Mouse (Mus musculus): Measurements from ENCODE around the gene Med17.

Gene Med17

DNA sequence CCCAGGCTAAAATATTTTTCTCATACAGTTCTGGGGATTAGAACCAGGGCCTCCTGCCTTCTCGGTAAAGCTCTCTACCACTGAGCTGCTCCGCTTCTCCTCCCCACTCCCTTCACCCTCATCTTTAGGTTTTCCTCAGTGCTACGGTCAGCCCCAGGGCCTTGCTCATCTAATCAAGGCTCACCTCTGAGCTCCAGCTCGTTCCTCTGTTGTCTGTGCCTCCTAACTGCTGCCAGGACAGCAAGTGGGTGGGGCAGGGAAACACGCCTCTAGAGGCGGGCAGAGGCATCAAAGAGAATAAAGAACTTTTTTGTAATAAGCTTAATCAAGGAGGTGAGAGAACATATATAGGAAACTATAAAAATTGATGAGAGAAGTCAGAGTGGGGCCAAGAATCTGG, 8.1 kb upstream of the Med17 start:
- no peak for DNase-seq

DNA sequence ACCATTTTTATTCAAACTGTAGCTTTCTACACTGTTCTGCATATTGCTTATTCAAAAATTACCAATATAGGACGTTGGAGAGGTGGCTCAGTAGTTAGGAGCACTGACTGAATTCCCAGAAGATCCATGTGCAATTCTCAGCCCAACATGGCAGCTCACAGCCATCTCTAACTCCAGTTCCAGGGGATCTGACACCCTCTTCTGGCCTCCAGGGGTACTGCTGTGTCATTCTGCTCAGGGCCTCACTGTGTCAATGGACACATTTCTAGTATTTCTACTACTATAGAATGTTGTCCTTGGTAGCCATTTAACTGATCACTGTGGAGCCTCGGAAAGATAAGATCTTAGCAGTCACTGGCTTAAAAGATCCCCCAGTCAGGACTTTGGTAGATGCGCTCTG, 5.7 kb upstream of the Med17 start:
- no peak for DNase-seq

DNA sequence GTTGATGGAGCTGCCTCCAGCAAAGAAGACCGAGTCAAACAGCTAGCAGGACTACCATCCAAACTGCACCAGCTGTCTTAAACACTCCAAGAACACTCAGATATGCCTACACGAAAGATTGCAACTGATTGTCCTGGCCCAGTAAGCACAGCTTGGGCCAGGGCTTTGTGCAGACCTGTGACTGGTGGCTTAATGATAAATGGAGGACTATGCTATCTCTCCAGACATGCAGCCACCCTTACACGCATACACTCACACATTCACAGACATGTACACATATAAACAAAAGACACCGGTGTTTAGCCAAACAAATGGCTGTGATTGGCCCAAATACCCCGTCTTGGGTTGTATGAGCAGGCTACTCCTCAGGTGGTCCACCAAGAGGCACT, 754 bp upstream of the Med17 start:
- no peak for DNase-seq

DNA sequence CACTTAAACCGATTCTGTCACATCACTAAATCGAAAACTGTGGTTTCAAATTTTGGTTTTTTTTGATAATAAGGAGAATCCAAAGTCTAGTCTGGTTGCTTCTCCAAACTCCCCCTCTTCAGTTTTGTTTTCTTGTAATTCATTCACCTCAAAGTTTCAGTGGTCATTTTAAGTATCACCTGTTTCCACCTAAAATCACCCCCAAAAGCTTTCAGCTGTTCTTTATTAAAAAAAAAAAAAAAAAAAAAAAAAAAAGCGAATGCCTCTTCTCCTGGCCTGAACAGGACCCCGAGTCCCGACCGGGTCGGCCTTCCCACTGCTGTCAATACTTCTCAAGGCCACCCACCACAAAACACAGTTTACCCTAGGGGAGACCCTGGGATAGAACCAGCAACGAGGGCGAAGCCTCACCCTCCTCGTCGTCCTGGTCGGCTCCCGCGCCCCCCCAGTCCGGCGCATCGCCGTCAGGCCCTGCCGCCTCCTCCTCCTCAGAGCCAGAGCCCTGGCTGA, 537 bp downstream of the Med17 start:
- no peak for DNase-seq

DNA sequence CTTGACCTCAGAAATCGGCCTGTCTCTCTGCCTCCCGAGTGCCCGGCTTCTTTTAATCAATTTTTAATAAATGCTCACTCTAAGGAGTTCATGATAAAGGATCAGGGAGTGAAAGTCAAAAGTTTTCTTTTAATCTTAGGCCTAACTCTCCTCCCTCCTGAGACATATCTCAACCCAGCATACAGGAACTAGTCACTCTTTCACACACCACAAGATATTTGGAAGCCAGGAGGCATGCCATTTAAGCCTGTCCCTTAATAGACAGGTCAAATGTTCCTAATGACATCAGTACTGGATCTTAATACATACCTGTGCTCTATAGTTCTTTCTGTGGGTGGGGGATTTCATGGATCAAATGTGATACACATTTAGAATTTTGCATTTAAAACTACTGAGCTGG, 1.4 kb downstream of the Med17 start:
- DNase-seq: no peak

DNA sequence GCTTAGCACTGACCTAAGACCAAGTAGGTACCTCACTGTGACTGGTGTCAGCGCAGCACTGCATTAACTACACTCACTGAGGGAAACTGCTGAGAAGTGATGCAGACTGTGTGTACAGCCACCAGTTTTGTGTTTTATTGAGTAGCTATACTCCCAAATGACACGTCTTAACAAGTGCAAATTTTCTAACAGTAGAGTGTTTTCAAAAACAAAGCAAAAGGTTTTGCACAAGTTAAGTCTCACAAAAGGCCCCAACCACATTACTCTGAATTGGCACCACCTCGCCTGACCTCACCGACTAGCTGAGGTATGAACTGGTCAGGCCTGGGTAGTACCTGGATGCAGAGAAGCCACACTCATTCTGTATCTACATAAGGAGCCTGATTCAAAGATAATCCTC, 2.9 kb downstream of the Med17 start:
- DNase-seq: no peak

DNA sequence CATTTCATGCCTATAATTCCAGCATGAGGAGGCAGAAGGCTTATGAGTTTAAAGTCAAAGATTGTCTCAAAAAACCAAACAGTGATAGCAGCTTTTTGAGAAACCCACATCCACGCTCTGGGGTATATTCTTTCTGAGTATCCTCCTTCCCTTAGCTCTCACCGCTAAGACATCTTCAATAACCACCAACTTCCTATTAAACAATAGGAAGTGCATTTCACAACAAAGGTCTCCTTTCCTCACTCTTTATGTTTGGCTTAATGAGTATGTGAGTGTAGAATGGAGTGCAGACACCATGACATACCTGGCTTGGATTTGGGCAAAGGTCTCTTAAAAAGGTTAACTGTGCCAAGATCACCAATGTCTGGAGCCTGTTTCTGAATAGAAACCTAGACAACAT, 5.8 kb downstream of the Med17 start:
- DNase-seq: no peak

DNA sequence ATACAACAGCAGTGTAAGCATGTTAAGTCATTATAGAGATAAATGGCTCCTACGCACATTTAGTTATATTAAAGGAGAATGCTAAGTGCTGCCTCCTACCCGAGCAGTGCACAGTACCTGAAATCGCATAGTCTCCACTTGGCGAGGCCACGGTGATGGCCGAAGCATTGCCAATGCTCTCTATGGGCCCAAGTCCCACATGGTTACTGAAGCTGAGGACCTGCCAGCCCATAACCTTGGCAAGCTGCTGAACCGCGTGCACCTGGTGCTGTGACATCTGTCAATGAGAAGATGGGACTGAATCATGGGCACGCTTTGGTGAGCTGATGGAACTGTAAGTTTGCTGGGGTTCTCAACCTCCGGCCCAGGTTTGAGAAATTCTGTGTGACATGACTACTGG, 16.2 kb downstream of the Med17 start:
- DNase-seq: peak; percentile 64

DNA sequence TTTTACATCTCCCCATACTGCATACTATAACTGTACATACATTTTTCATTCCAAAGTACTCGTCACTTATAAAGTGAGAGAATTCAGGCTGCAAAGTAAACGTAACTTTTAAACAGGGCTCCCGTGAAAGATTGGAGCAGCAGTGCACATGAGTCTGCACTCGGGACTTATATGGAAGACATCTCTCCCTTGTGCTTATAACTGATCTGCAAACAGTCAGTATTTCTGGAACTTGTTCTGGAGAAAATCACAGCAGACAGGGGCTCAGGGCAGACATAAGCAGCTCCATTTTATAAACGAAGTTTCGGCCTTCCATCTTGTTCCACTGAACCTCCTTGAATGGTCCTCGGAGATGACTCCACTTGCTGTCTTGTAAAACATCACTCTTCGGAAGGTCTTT, 17.8 kb downstream of the Med17 start:
- no peak for DNase-seq

DNA sequence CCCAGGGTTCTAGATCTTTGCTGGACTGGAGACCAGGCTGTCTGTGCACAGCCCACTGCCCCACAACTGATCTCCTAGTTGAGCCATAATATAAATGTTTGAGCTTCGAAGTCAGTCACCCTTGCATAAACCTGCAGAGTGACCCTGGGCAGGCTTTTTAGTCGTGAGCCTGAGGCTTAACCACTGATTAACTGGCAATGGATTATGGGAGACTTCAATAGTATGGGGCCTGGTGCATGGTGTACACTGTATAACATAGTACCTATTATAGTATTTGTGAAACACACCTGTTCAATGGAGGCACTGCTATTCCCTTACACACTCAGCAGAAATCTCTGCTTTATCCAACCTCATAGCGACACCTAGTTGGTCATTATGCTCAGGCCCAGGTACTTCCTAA, 23.5 kb downstream of the Med17 start:
- no peak for DNase-seq

DNA sequence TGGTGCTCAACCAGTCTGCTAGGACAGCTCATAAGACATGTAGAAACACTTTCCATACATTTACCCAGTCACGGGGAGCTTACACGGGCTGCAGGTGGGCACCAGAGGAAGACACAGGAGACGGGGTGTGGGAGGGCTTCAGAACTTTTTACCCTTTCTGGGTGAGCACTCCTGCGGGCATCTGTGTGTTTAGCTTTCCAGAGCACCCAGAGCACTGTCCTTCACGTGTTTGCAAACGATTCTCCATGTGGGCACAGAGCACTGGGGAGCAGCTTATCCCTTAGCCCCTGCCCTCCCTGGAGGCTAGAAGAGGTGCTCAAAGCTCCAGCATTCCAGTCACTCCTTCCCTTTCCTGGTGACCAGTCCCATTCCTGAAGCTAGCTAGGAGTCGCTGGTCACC, 25.2 kb downstream of the Med17 start:
- DNase-seq: no peak

DNA sequence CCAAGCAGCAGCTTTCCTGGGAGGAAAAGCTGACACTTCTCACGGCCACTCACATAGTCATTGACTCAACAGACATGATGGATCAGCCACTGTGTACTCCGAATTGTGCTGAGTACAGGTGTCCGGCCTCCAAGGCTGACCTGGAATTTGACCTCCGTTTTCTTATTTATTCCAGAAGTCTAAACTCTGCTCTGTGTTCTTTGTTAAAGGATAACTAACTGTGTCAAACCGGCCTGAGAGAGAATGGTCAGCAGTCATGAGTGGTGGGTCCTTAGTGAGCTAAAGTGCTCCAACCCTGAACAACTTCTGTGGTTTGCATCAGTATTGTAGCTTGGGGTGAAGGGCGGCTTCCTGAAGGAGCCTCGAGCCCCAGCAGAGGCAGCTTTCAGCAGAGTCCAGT, 27.5 kb downstream of the Med17 start:
- DNase-seq: no peak

DNA sequence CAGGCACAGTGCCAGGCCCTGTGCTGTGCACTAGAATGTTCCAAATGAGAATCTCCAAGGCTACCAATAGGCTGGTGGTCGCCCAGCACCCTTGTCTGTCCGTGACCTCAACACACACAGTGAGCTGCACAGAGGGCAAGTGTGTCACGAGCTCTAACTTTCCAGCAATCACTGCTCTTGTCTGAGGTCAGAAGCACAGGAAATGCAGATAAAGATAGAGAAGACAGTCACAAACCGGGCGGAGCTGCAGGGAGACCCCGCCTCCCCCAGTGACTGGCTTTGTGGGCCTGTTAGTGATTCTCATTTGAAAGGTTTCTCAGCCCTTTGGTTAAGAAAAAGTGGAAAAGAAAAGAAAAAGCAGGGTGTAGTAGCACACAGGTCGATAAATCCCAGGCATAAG, 29.4 kb downstream of the Med17 start:
- no peak for DNase-seq

DNA sequence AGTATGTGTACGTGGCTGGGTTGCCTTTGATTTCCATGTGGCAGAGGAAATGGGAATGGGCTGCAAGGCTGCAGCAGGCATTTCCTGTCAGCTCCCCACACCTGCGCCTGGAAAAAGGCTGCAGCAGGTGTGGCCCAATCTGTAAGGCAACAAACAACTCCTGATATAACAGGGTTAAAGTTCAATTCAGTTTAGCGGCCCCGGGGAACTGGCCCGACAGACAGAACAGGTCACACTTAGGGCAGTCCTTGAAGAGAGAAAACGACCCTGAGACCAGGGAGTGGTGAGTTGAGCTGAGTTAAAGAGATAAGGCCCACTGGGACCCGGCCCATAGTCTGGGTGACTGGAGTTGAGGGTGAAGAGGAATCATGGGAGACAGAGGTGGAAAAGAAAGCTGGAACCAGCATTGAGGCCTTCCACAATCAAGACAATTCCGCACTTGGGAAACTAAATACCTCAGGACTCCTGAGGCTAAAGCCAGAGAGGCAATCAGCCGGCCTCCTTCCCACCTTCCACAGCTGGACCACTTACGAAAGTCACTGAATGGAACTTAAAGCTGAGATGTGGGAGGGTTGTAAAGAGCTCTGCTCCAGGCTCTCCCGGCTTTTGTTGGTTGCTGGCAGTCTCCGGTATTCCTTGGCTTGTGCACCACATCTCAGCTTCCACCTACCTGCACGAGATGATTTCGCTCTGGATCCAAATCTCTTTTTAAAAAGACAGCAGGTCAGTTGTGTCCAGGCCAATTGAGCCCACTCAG, 34.2 kb downstream of the Med17 start:
- DNase-seq: no peak

DNA sequence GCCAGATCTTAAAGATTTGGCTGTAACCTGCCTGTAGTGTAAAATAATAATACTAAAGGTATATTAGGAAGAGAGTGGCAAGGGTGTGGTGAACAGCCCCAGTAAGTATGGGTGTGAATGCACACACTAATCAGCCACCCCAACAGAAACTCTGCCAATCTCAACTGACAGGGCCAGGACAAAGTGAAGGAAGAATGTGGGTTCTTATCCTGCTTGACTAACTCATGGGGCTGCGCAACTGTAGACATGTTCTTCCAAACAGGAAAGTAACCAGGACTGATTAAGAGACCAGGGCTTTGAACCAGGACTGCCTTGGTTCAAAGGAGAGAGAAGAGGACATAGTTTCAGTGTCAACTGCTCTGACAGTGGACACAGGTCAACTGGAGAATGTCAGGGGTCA, 37.6 kb downstream of the Med17 start:
- no peak for DNase-seq

DNA sequence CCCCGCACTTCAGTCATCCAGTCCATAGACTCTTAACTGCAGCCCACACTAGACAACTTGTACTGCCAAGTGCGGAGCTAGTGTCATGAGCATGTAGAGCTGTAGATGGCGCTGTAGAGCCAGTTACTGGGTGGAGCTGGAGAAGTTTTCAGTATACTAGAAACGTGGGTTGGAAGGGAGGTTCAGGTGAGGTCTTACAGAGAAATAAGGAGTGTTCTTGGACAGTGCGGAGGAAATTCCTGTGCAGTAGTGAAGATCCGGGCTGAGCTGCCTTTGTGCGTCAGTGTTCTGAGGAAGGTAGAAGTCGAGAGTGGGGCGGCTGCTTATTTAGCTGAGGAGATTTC, 38.2 kb downstream of the Med17 start:
- DNase-seq: no peak

DNA sequence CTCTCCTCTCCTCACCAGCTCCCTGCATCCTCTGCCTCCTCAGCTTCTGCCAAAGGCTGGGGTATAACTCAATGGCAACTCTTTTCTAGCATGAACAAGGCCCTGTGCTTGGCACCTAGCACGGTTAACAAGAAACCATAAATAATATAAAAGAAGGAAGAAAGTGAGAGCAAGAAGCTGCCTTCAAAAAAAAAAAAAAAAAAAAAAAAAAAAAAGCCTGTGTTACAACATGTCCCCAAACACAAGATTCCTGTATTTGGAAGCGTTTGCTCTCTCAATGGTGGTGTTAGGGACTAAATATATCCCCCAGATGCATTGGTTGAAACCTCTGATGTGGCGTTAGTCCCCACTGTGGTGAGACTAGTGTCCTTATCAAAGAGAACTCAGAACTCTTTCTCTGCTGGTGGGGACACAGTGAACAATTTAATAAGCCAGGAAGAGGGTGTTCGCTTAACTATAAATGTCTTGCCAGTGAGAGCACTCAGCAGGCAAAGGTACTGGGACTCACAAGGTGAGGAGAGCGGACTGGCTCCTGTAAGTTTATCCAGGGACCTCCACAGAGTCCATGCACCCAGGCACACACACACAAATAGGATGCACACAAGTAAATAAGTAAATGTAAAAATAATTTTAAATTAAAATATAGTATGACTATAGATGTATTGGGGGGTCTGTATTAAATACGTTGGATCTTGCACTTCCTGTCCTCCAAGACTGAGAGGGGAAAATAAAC, 38.7 kb downstream of the Med17 start:
- no peak for DNase-seq

DNA sequence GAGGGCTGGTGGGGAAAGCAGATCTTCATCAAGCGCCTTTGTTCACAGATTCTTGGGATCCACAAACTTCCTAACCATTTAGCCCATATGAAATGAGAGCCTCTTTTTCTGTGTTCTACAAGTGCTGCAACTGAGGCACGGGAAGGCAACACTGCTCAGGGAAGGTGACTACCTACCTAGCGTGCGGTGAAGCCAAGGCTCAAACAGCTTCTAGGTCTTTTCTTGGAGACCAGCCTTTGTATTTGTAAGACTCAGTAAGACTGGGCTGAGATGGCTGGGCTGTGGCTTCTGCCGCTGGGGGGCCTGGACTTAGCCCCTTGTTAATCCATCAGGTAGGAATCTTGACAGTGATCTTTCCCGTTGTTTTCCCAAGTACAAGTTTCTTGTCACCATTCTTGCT, 39.7 kb downstream of the Med17 start:
- DNase-seq: no peak

DNA sequence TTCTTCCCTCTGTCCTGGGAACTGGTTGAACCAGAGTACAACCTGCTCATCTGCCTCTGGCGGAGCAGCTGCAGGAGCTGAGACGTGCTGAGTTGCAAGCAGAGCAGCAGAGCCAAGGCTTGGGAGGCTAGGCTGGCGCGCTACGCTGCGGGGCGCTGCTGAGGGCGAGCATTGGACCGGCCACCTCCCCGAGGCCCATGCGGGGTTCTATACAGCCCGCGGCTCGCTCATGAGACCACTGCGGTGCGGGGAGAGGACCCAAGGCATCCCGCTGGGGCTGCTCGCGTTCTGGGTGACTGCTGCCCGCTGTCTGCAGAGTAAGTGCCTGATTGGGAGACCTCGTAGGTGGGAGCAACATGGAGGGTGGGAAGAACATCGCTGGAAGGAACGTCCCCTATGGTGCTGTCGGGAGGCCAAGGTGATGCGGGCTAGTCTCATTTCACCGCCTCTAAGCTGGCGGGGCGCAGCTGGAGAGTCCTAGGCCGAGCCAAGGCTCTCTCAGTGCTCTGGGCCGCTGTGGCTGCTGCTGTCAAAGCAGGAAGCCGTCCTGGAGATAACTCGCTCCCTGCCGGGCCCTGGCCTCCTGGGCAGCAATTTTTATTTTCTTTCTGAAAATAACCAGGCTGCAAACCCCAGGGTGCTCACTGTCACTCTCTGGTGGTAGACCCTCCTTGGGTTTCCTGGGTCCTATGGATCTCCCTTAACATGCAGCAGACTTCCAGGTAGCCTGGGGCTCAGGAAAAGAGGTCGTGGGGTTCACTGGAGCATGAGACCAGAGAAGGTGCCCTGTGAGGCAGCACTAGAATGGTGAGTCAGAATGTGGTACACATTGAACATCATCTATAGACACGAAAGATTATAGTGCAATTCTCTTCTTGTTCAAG, 40.4 kb downstream of the Med17 start, which contains the start of gene Vstm5:
Gene Vstm5, plus strand, starts transcription at position 4 of the 884 bp plus-strand sequence.
- no peak for DNase-seq

DNA sequence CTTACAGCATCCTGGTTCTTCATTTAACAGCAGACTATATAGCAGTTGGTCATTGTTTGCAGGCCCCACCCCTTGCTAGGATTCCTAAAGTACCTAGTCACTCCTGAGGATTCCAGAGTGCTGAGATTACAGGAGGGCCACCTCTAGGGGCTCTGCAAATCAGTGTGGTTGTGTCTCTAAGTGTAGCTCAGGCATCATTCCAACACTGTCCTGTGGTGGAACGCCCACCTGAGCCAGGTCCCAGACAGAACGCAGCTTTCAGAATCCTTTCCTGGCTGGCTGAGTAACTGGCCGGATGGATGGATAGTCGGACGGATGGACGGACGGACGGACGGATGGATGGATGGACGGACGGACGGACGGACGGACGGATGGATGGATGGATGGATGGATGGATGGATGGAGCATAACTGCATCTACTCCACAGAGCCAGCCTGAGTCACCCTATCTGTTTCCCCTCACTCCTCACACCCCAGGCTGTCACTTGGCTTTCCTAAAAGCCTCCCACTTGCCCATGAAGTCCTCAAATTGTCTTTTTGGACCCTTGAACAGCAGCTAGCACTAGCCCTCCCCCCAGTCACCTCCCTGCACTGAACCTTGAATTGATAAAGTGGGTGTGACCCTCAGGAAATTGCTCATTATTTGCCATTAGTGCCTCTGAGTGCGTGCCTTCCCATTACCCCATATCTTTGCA, 41.3 kb downstream of the Med17 start:
- DNase-seq: no peak

DNA sequence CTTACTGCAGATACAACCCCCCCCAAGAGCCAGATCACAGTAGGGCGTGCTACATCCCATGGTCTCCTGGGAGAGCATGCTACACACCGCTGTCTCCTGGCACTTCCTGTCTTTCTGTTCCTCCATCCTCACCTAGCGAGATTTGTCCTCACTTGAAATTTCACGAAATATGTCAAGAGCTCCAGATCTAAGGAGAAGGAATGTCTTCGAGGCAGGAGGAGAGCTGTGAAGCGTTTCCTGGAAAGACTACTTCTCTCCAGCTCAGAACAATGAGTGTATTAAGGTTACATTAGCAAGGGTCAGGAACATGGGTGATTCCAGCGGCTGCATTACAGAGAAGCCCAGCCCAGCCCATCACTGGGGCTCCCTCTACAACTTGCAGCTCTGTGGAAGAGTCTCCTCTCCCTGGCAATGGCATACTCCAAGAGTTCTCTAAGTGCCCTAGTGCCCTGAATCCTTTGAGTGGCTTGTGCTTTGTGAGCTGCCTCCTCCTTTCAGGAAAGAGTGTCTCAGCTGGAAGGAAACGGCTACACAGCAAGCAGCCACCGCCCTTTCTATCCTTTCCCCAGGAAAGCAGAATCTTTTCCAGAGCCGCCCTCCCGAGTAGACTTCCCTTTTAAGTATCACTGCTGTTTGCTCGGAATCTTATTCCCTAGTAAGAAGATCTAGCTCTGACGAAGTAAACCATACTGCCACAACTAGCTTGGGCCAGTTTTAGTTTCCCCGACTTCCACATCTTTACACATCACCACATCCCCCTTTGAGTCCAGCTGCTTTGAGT, 42.0 kb downstream of the Med17 start:
- no peak for DNase-seq

DNA sequence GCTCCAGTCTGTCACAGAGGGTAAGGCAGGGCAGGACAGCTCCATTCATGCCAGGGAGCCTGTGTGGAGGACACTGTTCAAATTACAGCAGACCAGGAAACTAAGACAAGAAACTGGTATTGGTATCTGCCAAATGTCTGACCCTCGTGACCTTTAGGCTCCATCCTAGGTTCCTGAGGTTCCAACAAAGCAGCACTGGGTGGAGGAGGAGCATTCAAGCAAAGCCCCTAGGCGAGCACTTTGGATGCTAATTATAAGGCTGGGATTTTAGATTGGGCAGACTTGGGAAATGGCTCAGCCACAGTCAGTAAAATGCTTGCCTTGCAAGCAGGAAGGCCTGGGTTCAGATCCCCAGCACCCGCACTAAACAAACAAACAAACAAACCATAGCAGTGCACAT, 43.7 kb downstream of the Med17 start:
- DNase-seq: no peak
